In the genomic region with DNA sequence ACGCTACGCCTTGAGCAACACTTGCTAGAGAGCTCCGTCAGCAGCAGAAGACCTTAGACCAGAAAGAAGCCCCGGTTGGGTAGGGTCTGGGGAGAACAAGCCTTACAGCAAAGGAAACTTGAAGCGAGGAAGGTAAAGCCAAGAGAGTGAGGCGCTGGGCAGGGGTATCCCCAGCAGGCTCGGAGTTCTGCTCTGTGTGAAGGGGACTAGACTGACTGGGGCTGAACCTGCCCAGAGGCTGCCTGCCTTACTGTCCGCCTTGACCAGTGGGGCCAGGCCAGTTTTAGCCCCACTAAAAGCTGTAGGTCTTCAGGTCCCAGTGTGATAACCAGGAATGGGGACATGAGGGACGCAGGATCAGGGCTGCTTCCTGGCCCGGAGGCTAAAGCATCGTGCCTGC, we compare ENCODE assay signal across 7 mouse cellular contexts. TPM values are rescaled to one million over a fixed set of nuclear protein-coding genes. Genes with fewer than 3 reads are reported as not detected.
A peak's percentile ranks its signal among the peaks of the same experiment; 100 is the strongest.
DNase-seq lines count a peak whose midpoint lies in the region; ATAC-seq and TF ChIP-seq lines count a peak whose summit lies in the region.

Rbm38 (plus strand) TSS at position 69 of the 400 bp plus-strand sequence.

- H3K4me1 ChIP-seq in embryonic facial prominence, embryonic 15.5 days, result peaks cover 51% of the 10 kb centered on the region
- H3K4me1 ChIP-seq in heart, postnatal 0 days (ENCODE audit: control insufficient read depth, insufficient read depth), result peaks cover 43% of the 10 kb centered on the region
- peaks cover 64% of the 10 kb centered on the region for H3K4me1 ChIP-seq in liver, embryonic 15.5 days (replicated peaks)

- peaks cover 7% of the 10 kb centered on the region; the same call in 1 of the 2 replicates for H3K27me3 ChIP-seq in embryonic facial prominence, embryonic 15.5 days
- no peaks in the 10 kb centered on the region for H3K27me3 ChIP-seq in heart, postnatal 0 days (ENCODE audit: control insufficient read depth, insufficient read depth, low read length)
- H3K27me3 ChIP-seq in liver, embryonic 15.5 days, result no peaks in the 10 kb centered on the region

- TF ChIP-seq EP300 in heart, postnatal 0 days (IDR thresholded peaks at IDR 0.05; ENCODE audit: low read depth), result no peak

- H3K36me3 ChIP-seq in embryonic facial prominence, embryonic 15.5 days, result peaks cover 11% of the 10 kb centered on the region; the same call in 1 of the 2 replicates
- H3K36me3 ChIP-seq in heart, postnatal 0 days (replicated peaks; ENCODE audit: control insufficient read depth, insufficient read depth, low read length), result peaks cover 5% of the 10 kb centered on the region; the same call in 1 of the 2 replicates
- H3K36me3 ChIP-seq in liver, embryonic 15.5 days (replicated peaks), result peaks cover 44% of the 10 kb centered on the region

- 37% methylated on average over 11 of the region's 11 CpGs for WGBS in embryonic facial prominence, embryonic 15.5 days
- WGBS in heart, postnatal 0 days, result 46% methylated on average over 11 of the region's 11 CpGs
- 37% methylated on average over 11 of the region's 11 CpGs for WGBS in liver, embryonic 15.5 days (ENCODE audit: insufficient replicate concordance)

- no peak for TF ChIP-seq CTCF in heart, postnatal 0 days (IDR thresholded peaks at IDR 0.05; ENCODE audit: low read depth)

- peak within 1 kb of the TSS; percentile 23; the same call in 1 of the 2 replicates for H3K9ac ChIP-seq in embryonic facial prominence, embryonic 15.5 days
- H3K9ac ChIP-seq in heart, postnatal 0 days (replicated peaks; ENCODE audit: low read depth, low read length), result 0 out of 2 replicates have a peak within 1 kb of the TSS, but pooled peaks have one; percentile 28
- peak within 1 kb of the TSS; percentile 53 for H3K9ac ChIP-seq in liver, embryonic 15.5 days

- no peaks in the 10 kb centered on the region for H3K9me3 ChIP-seq in embryonic facial prominence, embryonic 15.5 days (replicated peaks)
- H3K9me3 ChIP-seq in heart, postnatal 0 days (replicated peaks; ENCODE audit: control insufficient read depth, low read length), result no peaks in the 10 kb centered on the region
- no peaks in the 10 kb centered on the region for H3K9me3 ChIP-seq in liver, embryonic 15.5 days (replicated peaks)

- DNase-seq in urinary bladder, adult 2 months (ENCODE audit: low spot score), result no peak
- no peak for DNase-seq in urinary bladder, postnatal 10 days (ENCODE audit: low spot score)
- no peak for DNase-seq in heart, postnatal 0 days (ENCODE audit: low spot score)
- no peak for DNase-seq in frontal cortex, postnatal 14 days (ENCODE audit: low spot score in 2 of 2)
- DNase-seq in layer of hippocampus, adult 11-12 months (ENCODE audit: low spot score), result no peak

- H3K4me2 ChIP-seq in embryonic facial prominence, embryonic 15.5 days (replicated peaks), result peak within 1 kb of the TSS; percentile 91
- peak within 1 kb of the TSS; percentile 94 for H3K4me2 ChIP-seq in heart, postnatal 0 days (ENCODE audit: low read depth, low read length)
- H3K4me2 ChIP-seq in liver, embryonic 15.5 days, result peak within 1 kb of the TSS; percentile 93

- H3K27ac ChIP-seq in embryonic facial prominence, embryonic 15.5 days (replicated peaks), result no peak within 1 kb of the TSS
- peak within 1 kb of the TSS; percentile 83 for H3K27ac ChIP-seq in heart, postnatal 0 days (ENCODE audit: low read depth)
- peak within 1 kb of the TSS; percentile 69 for H3K27ac ChIP-seq in liver, embryonic 15.5 days (replicated peaks)

- H3K4me3 ChIP-seq in embryonic facial prominence, embryonic 15.5 days (replicated peaks), result peak within 1 kb of the TSS; percentile 84
- peak within 1 kb of the TSS; percentile 39 for H3K4me3 ChIP-seq in heart, postnatal 0 days (ENCODE audit: low read depth, low read length)
- H3K4me3 ChIP-seq in liver, embryonic 15.5 days (replicated peaks), result peak within 1 kb of the TSS; percentile 91

- no peak for ATAC-seq in embryonic facial prominence, embryonic 15.5 days (ENCODE audit: insufficient number of reproducible peaks, low FRiP score, low TSS enrichment, low read depth)
- ATAC-seq in heart, postnatal 0 days (ENCODE audit: insufficient read depth, low read depth), result no peak
- ATAC-seq in liver, embryonic 15.5 days (ENCODE audit: insufficient read depth), result no peak

RNA-seq across cellular contexts. Expression of gene Rbm38, which starts in this region (rescaled TPM):
- 72.9 and 109 TPM in 2 replicates for polyA plus RNA-seq in urinary bladder, adult 2 months (2012; rRNA removed)
- polyA plus RNA-seq in embryonic facial prominence, embryonic 15.5 days (2015; fragmentation: Nextera tagmentation; extraction: Ambion mirVana), result 27.5 and 28.3 TPM in 2 replicates
- 85.0 and 119 TPM in 2 replicates for total RNA-seq in heart, postnatal 0 days (2014; rRNA removed; ENCODE audit: low replicate concordance)
- 122 and 135 TPM in 2 replicates for polyA plus RNA-seq in heart, postnatal 0 days (2015; fragmentation: Nextera tagmentation; extraction: Ambion mirVana)
- polyA plus RNA-seq in liver, embryonic 15.5 days (2015; fragmentation: Nextera tagmentation; extraction: Ambion mirVana), result 315 and 352 TPM in 2 replicates

Comparison
In these comparisons a context has a peak if more than half of its experiments do, and no peak if none do; other contexts are left out.
1. H3K4me3 ChIP-seq: peak in every context shown above with its lines; median percentile 91 in liver, embryonic 15.5 days; 84 in embryonic facial prominence, embryonic 15.5 days; 39 in heart, postnatal 0 days.